Mouse (Mus musculus) brain, embryonic 14.5 days (tissue): ENCODE results near the gene Ap4s1. TPM values are rescaled to one million over a fixed set of nuclear protein-coding genes. Genes with fewer than 3 reads are reported as not detected.
"Not testable (repeated sequence)": the region's sequence is repeated elsewhere in the genome, so short reads cannot be mapped to it uniquely, and the experiment has no call there.

Experiments used
- DNase-seq: peaks from one replicate; pipeline ENCODE4 v3.0.0-alpha.2; 2011; ENCODE audit warnings: low read depth
- CTCF ChIP-seq: fragments of 200-500 bp; IDR thresholded peaks from 2 replicates; pipeline ENCODE4 v1.5.1; 2012; ENCODE audit warnings: inconsistent platforms, mild to moderate bottlenecking, moderate library complexity, borderline replicate concordance; ENCODE audit not compliant: insufficient read depth, insufficient read length; ENCODE audit errors: extremely low read depth
- POLR2A ChIP-seq: fragments of 200-500 bp; IDR thresholded peaks from 2 replicates; pipeline ENCODE4 v1.6.1; 2012; ENCODE audit warnings: mild to moderate bottlenecking, inconsistent platforms, borderline replicate concordance; ENCODE audit not compliant: poor library complexity, insufficient read depth, insufficient read length, severe bottlenecking; ENCODE audit errors: extremely low read depth
- polyA plus RNA-seq: library from polyadenylated mRNA; depleted of rRNA; stranded (reverse); fragments of >200 nt; gene quantifications from 2 replicates; pipeline ENCODE4 v1.2.3, GENCODE M21; 2012; rRNA removed

Ap4s1 gene
- 24.3 and 27.5 TPM in 2 replicates for polyA plus RNA-seq

DNA sequence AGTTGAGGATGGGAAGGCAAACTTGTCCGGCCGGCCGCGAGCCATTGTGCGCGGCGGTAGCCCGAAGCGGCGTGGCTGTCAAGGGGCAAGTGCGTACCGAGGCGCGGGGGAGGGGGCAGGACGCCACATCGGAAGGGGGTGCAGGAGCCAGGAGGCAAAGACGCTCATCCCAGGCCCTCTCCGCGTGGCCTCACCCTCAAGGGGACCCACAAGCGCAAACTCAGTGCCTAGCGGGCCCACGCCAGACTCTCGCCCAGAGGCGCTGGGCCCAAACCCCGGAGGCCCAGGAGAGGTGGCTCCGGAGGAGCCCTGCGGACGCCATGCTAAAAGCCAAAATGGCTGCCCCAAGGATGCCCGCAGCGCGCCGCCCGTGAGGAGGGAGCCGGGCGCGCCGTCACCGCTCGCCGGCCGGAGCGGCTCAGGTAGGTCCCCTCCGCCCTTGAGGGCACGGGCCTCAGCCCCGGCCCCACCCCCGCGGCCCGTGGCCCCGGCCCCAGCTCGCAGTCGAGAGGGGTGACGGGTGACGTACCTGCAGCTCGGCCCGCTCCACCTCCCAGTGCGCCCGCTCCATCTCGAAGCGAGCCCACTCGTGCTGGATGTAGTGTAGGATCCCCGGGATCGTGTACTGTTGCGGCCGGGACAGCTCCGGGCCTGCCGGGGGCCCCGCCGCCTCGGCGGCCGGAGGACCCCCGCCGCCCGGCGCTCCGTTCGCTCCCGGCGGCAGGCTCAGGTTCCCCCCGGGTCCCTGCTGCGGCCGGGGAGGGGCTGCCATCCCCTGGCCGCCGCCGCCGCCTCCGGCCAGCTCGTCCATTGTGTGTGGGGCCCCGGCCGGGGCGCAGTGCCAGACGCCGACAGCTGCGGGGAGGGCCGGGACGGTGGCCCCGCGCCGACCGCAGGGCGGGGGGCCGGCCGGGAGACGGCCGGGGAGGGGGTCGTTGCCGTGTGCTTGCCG, at the start of gene Ap4s1:
Gene Ap4s1 (plus strand): TSS at position 141 of the 952 bp plus-strand sequence.
- no peak for TF ChIP-seq CTCF
- TF ChIP-seq POLR2A = peak; percentile 23; the same call in 1 of the 2 replicates
- peak; percentile 76 for DNase-seq

DNA sequence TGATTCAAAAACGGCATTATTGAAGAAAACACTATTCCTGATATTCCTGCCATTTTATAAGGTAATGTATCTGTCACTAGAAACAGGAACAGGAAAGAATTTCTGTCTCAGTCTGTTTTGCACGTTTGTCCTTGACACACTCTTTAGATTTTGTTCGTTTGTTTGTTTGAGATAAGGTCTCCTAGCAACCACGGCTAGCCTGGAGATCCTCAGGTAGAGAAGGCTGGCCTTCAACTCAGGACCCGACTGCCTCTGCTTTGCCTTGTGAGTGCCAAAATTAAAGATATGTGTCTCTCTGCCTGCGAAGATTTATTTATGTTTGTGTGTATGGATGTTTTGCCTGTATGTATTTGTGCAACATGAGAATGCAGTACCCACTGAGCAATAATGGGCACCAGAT, 49.0 kb upstream of the Ap4s1 start:
- TF ChIP-seq POLR2A (no peak), CTCF (no peak)
- no peak for DNase-seq

DNA sequence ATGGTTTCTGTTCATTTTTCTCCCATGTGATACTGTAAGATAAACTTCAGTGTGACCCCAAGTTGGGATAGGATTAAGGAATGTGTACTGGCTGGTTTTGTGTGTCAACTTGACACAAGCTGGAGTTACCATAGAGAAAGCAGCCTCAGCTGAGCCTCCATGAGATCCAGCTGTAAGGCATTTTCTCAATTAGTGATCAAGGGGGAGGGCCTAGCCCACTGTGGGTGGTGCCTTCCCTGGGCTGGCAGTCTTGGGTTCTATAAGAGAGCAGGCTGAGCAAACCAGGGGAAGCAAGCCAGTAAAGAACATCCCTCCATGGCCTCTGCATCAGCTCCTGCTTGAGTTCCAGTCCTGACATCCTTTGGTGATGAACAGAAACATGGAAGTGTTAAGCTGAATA, 41.4 kb upstream of the Ap4s1 start:
- DNase-seq = not testable (repeated sequence)

DNA sequence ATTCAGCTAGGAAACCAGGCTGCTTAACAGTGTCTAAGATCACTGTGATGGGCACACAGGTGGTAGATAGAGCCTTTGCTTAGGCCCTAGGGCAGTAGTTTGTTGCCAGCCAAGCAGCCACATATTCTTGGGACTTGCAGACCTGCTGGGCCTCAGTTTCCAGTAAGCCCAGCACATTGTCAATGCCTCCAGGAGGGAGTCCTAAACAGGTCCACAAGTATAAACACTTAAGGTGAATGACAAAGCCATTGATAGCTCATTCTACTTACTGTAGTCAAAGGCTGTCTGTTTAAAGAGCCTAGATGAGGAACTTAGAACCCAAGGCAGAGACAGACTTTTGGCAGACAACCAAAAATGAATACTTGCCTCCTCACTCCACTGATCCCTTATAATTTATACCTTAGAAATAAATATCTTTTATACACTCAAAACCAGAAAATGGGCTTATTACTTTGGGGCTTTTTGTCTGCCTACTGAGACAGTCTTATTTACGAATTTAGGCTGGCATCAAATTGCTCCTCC, 34.8 kb upstream of the Ap4s1 start:
- no peak for TF ChIP-seq POLR2A
- TF ChIP-seq CTCF = no peak
- DNase-seq = peak; percentile 5

DNA sequence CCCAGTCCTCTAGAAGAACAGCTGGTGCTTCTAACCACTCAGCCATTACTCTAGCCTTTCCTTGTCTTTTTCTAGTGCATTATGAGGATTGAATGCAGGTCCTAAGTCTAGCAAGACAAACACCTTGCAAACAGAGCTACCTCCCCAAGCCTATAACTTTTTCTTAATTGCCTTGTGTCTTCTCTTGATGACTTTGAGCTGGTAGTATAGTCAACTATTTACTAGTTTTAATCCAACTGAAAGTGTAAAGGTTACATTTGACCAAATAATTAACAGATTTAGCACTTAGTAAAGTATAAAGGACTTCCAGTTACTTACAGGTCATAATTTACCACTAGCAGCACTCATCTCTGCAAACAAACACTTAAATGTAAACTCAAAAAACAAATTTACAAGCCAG, 27.8 kb upstream of the Ap4s1 start:
- TF ChIP-seq CTCF = no peak
- TF ChIP-seq POLR2A = no peak
- DNase-seq = no peak

DNA sequence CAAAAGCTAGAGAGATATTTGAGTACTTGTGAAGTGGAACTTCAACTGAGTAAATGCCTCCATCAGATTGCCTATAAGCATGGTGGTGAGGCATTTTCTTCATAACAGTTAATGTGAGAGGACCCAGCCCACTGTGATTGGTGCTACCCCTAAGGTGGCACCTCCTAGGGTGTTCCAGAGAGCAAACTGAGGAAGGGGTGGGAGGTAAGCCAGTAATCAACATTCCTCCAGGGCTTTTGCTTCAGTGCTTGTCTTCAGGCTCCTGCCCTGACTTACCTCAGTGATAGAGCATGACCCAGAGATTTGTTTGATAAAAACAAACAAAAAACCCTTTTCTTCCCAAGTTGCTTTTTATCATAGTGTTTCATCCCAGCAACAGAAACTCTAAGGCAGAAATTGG, 26.9 kb upstream of the Ap4s1 start:
- no peak for TF ChIP-seq CTCF
- TF ChIP-seq POLR2A = no peak
- DNase-seq = no peak

DNA sequence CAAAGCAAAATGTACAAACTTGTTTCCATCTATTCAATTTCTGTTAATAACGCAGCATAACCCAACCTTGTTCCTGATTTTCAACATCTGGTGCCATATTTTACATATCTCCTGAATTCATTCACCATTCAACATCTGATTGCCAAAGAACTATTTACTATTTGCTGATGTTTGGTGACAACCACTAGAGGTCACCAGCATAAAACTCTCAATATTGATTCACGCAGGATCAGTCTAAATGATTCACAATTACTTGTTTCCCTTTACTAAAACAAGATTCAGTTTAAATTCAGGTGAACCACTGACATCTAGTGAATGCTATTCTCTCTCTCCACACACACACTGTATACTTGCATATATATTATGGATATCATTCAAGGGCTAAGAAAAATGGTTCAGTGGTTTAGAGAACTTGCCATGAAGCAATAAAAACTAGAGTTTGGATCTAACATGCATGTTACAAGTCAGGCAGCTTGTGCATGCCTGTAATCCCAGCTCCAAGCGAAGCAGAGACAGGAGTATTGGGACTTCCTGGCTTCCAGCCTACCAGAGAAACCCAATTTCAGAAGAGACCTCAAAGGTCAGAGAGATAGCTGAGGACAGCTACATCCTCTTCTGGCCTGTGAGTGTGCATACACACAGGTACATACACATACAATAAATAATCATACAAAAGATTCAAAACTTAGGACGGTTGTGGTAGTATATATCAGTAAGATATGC, 24.0 kb upstream of the Ap4s1 start:
- peak; percentile 41 for DNase-seq
- no peak for TF ChIP-seq POLR2A
- no peak for TF ChIP-seq CTCF

DNA sequence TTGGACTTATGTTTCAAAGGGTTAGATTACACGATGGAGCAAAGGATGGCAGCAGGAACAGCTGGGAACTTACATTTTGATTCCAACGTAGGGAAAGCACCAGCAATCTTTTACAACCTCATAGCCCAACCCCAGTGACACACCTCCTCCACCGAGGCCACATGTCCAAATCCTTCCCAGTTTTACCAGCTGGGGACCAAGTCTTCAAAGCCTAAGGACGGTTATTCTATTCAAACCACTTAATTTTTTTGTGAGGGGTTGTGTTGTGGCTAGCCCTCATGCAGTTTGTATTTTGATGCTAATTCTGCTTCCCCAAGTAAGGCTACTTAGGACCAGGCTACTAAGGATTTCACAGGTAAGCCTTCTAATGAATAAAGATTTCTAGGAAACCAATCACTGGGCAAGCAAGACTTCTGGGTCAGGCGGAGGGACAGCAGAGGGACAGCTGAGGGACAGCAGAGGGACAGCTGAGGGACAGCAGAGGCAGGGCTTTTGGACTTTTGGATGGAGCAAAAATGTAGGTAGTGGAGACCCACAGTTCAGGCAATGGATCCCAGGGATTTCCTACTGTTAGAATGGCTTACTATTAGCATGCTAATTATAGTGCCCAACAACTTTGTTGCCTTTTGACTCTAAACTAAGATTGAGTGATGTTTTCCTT, 19.5 kb upstream of the Ap4s1 start:
- no peak for TF ChIP-seq CTCF
- TF ChIP-seq POLR2A = no peak
- DNase-seq = no peak

DNA sequence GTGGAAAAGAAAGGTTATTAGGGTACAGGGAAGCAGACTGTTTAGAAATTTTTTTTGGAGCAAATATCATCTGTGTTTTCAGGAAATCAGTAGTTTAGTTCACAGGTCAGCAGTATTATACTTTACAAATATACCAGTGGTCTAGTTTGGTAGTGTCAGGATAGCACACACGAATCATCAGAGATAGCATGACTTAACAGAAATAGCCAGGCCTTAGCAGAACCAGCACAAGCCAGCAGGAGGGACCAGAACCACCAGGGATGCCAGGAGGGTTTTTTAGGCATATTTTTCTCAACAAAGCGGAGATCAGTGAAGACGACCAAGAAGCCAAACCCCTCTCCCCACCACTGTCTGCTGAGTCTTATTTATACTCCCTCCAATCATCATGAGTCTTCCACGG, 17.6 kb upstream of the Ap4s1 start:
- TF ChIP-seq POLR2A = no peak
- no peak for TF ChIP-seq CTCF
- no peak for DNase-seq

DNA sequence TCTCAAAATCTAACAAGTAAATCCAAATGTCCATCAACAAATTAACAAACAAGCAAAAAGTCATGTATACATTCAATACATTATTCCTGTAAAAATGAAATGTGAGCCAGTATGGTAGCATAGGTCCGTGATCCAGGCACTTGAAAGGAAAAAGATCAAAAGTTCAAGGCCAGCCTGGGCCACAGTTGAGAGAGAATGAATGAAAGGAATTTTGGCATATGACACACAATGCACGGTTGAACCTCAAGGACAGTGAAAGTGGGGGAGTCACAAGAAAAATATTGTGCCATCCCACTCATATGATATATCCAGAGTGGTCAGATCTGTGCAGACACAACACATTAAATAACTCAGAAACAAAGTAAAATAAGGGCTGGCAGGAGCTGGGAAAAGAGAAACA, 14.4 kb upstream of the Ap4s1 start:
- TF ChIP-seq CTCF (no peak), POLR2A (no peak)
- DNase-seq = no peak

DNA sequence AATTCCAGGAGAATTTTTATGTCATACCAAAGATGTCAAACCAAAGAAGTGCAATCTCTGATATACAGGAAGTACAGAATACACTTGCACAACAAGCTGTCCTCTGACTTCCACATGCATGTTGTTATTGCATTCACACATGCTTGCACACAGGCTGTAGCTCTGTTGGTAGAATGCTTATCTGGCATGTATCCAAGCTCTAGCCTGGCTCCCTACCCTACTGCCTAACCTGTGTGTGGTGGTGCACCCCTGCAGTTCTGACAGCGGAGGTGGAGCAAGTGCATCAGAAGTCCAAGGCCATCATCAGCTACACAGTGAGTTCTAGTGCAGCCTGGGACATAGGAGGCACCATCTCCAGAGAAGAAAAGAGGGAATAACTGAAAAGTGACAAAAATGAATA, 12.0 kb upstream of the Ap4s1 start:
- TF ChIP-seq POLR2A (no peak), CTCF (no peak)
- peak; percentile 51 for DNase-seq
